Mouse (Mus musculus) 416B (cell line): Measurements from ENCODE around the gene Rpf2.
A peak's percentile ranks its signal among the peaks of the same experiment; 100 is the strongest.

Experiments used
- DNase-seq: peaks from one replicate; pipeline ENCODE4 v3.0.0; 2011; ENCODE audit warnings: low read depth

Rpf2 gene

GRCm38 (mm10) chr10:40249625-40250024 is 2.8 kb upstream of the Rpf2 start:
- peak; percentile 59 for DNase-seq

GRCm38 (mm10) chr10:40247166-40247716 is 405 bp upstream of the Rpf2 start:
- DNase-seq: no peak

GRCm38 (mm10) chr10:40237826-40238225 is 9.0 kb downstream of the Rpf2 start:
- no peak for DNase-seq

GRCm38 (mm10) chr10:40233241-40233640 is 13.6 kb downstream of the Rpf2 start:
- no peak for DNase-seq

- peak; percentile 62 for DNase-seq
Observed at GRCm38 (mm10) chr10:40232442-40232841, 14.4 kb downstream of the Rpf2 start.

- peak; percentile 37 for DNase-seq
Observed at GRCm38 (mm10) chr10:40229725-40230124, 17.1 kb downstream of the Rpf2 start.

GRCm38 (mm10) chr10:40227660-40228303 is 19.1 kb downstream of the Rpf2 start:
- no peak for DNase-seq

GRCm38 (mm10) chr10:40218874-40219273 is 28.0 kb downstream of the Rpf2 start:
- DNase-seq: no peak

GRCm38 (mm10) chr10:40212443-40213169 is 34.2 kb downstream of the Rpf2 start:
- peak; percentile 94 for DNase-seq

- no peak for DNase-seq
Observed at GRCm38 (mm10) chr10:40195001-40195400, 51.8 kb downstream of the Rpf2 start.

- DNase-seq: peak; percentile 64
Observed at GRCm38 (mm10) chr10:40192010-40192935, 54.6 kb downstream of the Rpf2 start.

- DNase-seq: peak; percentile 70
Observed at GRCm38 (mm10) chr10:40191338-40191979, 55.4 kb downstream of the Rpf2 start.

- peak; percentile 53 for DNase-seq
Observed at GRCm38 (mm10) chr10:40190871-40191270, 56.0 kb downstream of the Rpf2 start.

- DNase-seq: no peak
Observed at GRCm38 (mm10) chr10:40189689-40190088, 57.1 kb downstream of the Rpf2 start.

- DNase-seq: no peak
Observed at GRCm38 (mm10) chr10:40188831-40189230, 58.0 kb downstream of the Rpf2 start.

- DNase-seq: no peak
Observed at GRCm38 (mm10) chr10:40185956-40186355, 60.9 kb downstream of the Rpf2 start.

GRCm38 (mm10) chr10:40180011-40180410 is 66.8 kb downstream of the Rpf2 start:
- DNase-seq: peak; percentile 65

- DNase-seq: peak; percentile 64
Observed at GRCm38 (mm10) chr10:40179142-40179541, 67.7 kb downstream of the Rpf2 start.

GRCm38 (mm10) chr10:40177323-40177962 is 69.4 kb downstream of the Rpf2 start:
- DNase-seq: peak; percentile 62
